Mouse (Mus musculus): Measurements from ENCODE around the gene Zmpste24. TPM values are rescaled to one million over a fixed set of nuclear protein-coding genes. Genes with fewer than 3 reads are reported as not detected.
"Not testable (repeated sequence)": the region's sequence is repeated elsewhere in the genome, so short reads cannot be mapped to it uniquely, and the experiment has no call there.

The Zmpste24 gene
- total and polyA plus RNA-seq, 2 experiments, result 25.7 to 41.0 TPM

DNA sequence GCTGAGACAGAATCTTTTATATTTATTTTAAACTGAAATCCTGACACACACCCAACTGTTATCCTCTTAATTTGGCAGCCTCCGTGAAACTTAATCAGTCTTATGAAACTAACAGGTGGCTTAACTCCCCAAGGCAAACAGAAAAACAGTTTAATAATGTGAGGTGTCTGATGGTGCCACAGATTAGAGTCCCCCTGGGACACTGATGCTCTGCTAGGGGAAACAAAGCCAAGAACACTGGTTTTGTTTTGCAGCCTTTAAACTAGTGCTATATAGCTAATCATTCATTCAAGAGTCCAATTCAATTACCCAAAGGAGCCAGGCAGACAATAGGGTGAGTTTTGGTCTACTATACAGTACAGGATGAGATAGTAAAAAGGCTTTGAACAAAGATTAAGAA is 17.6 kb downstream of the Zmpste24 start:
- no peak for DNase-seq (ENCODE audit: extremely low read depth, low read depth, low spot score)
- H3K27ac ChIP-seq (replicated peaks; ENCODE audit: insufficient read depth, low read depth, low read length), result no peak overlapping the region
- no peak for TF ChIP-seq CTCF (IDR thresholded peaks at IDR 0.05; ENCODE audit: low read depth, low read length)
- no peak for TF ChIP-seq POLR2A (IDR thresholded peaks at IDR 0.05; ENCODE audit: extremely low read depth, insufficient read depth, low read length)
- H3K4me1 ChIP-seq (ENCODE audit: control insufficient read depth, insufficient read depth, low read length), result peaks cover 1% of the 10 kb centered on the region
- no peak overlapping the region for H3K4me3 ChIP-seq (ENCODE audit: insufficient read depth, low read depth, low read length)
- whole genome bisulfite sequencing, result 73% methylated on average over 1 of the region's 1 CpGs
- H3K79me2 ChIP-seq (ENCODE audit: control insufficient read depth, insufficient read depth, low read length), result no peaks in the 10 kb centered on the region
- peaks cover 30% of the 10 kb centered on the region for H3K36me3 ChIP-seq (ENCODE audit: control insufficient read depth, insufficient read depth, low read length)
- H3K27me3 ChIP-seq (ENCODE audit: control insufficient read depth, insufficient read depth, low read length), result no peaks in the 10 kb centered on the region
- H3K9ac ChIP-seq (ENCODE audit: low read depth, low read length), result no peak overlapping the region

DNA sequence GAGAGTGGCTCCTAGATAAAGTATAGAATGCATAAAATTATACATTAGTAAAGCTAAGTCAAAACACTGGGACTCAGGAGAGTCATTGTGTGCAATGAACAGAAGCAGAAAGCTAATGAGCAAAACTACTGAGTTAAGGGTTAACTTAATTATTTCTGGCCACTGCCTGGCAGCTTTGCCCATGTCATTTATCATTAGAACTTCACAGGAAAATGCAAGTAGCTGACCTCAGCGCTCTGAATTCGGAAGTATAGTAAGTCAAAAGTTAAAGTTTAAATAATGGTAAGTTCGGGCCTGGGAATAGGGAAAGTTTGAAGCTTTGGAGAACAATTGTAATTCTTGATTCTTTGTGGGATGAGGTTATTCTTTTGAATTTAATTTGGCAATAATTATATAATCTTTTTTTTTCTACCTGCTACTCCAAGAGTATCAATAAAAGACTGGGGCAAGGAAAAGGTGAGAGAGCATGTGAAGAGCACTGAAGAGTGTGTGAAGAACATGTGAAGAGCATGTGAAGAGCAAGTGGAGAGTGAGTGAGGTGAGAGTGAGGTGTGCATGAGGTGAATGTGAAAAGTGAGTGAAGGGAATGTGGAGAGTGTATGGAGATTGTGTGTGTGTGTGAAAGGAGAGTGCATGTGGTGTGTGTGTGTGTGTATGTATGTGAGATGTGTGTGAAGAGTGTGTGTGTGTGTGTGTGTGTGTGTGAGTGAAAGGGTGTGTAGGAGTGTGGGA is 20.0 kb downstream of the Zmpste24 start:
- no peak overlapping the region for H3K9ac ChIP-seq (ENCODE audit: low read depth, low read length)
- WGBS, result 41% methylated on average over 3 of the region's 3 CpGs
- no peak overlapping the region for H3K4me3 ChIP-seq (ENCODE audit: insufficient read depth, low read depth, low read length)
- no peak for TF ChIP-seq CTCF (IDR thresholded peaks at IDR 0.05; ENCODE audit: low read depth, low read length)
- TF ChIP-seq POLR2A (IDR thresholded peaks at IDR 0.05; ENCODE audit: extremely low read depth, insufficient read depth, low read length), result no peak
- peaks cover 1% of the 10 kb centered on the region for H3K4me1 ChIP-seq (ENCODE audit: control insufficient read depth, insufficient read depth, low read length)
- H3K79me2 ChIP-seq (ENCODE audit: control insufficient read depth, insufficient read depth, low read length), result no peaks in the 10 kb centered on the region
- H3K36me3 ChIP-seq (ENCODE audit: control insufficient read depth, insufficient read depth, low read length), result peaks cover 33% of the 10 kb centered on the region
- no peak overlapping the region for H3K27ac ChIP-seq (replicated peaks; ENCODE audit: insufficient read depth, low read depth, low read length)
- H3K27me3 ChIP-seq (ENCODE audit: control insufficient read depth, insufficient read depth, low read length), result no peaks in the 10 kb centered on the region
- peak; percentile 35 for DNase-seq (ENCODE audit: extremely low read depth, low read depth, low spot score)

DNA sequence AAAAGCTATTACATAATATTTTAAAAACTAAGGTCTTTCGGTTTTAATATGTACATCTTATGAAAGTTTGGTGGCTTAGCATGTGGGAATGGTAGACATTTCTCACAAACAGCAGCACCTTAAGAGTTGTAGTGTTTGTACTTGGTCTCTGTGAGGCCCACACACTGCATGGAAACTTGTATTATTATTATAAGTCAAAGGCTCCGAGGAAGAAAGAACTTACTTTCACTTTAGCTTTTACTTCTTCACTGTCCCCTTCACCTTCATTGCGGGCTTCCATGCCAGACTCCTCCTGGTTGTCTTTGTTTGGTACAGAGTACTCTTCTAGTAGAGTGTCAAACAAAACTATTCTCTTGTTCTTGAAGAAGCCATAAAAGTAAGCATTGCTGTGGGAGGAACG is 23.8 kb downstream of the Zmpste24 start:
- H3K27ac ChIP-seq (replicated peaks; ENCODE audit: insufficient read depth, low read depth, low read length), result no peak overlapping the region
- H3K79me2 ChIP-seq (ENCODE audit: control insufficient read depth, insufficient read depth, low read length), result no peaks in the 10 kb centered on the region
- DNase-seq (ENCODE audit: extremely low read depth, low read depth, low spot score), result no peak
- peaks cover 1% of the 10 kb centered on the region for H3K4me1 ChIP-seq (ENCODE audit: control insufficient read depth, insufficient read depth, low read length)
- no peak overlapping the region for H3K4me3 ChIP-seq (ENCODE audit: insufficient read depth, low read depth, low read length)
- no peak overlapping the region for H3K9ac ChIP-seq (ENCODE audit: low read depth, low read length)
- H3K27me3 ChIP-seq (ENCODE audit: control insufficient read depth, insufficient read depth, low read length), result no peaks in the 10 kb centered on the region
- TF ChIP-seq POLR2A (IDR thresholded peaks at IDR 0.05; ENCODE audit: extremely low read depth, insufficient read depth, low read length) (no peak), CTCF (IDR thresholded peaks at IDR 0.05; ENCODE audit: low read depth, low read length) (no peak)
- WGBS, result 90% methylated on average over 4 of the region's 4 CpGs
- peaks cover 20% of the 10 kb centered on the region for H3K36me3 ChIP-seq (ENCODE audit: control insufficient read depth, insufficient read depth, low read length)

DNA sequence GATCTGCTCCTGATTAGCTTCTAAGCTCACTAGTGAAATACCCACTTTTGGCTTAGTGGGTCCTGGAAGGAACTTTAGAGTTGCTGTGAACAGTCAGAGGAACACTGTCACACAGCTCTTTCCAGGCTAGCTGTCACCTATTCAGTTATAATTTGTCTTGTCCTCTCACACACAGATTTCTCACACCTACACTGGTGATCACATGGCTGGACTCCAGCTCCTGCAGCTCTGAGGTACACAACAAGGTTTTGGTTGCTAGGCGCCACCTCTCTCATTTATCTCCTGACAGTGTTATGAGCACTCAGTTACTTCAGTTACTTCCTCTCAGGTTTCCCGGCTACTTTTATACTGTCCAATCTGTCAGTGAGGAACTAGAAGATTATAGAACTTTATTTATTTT is 32.7 kb downstream of the Zmpste24 start:
- Histone ChIP-seq H3K4me1 (ENCODE audit: control insufficient read depth, insufficient read depth, low read length) (no peaks in the 10 kb centered on the region), H3K79me2 (ENCODE audit: control insufficient read depth, insufficient read depth, low read length) (no peaks in the 10 kb centered on the region), H3K27me3 (ENCODE audit: control insufficient read depth, insufficient read depth, low read length) (no peaks in the 10 kb centered on the region), H3K36me3 (ENCODE audit: control insufficient read depth, insufficient read depth, low read length) (peaks cover 26% of the 10 kb centered on the region), H3K9ac (ENCODE audit: low read depth, low read length) (no peak overlapping the region), H3K4me3 (ENCODE audit: insufficient read depth, low read depth, low read length) (no peak overlapping the region), H3K27ac (replicated peaks; ENCODE audit: insufficient read depth, low read depth, low read length) (no peak overlapping the region)
- no peak for DNase-seq (ENCODE audit: extremely low read depth, low read depth, low spot score)
- WGBS, result 71% methylated on average over 2 of the region's 2 CpGs
- no peak for TF ChIP-seq CTCF (IDR thresholded peaks at IDR 0.05; ENCODE audit: low read depth, low read length)
- no peak for TF ChIP-seq POLR2A (IDR thresholded peaks at IDR 0.05; ENCODE audit: extremely low read depth, insufficient read depth, low read length)

DNA sequence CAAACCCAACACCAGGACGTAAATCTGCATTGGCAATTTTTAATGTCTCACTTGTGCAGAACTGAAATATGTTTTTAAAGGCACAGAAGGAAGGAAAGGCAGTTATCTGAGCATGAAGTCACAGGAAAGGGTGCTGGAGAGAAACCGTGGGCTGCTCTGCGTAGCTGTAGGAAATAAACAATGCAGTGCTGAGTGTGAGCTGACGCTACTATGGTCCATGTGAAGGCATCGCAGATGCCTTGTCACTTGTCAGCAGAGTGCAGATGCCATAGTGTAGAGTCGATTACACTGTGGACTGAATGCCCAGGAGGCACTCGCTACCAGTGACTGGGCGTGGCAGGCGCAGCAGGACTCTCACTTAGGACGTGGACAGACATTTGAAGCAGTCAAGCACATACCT is 38.8 kb downstream of the Zmpste24 start:
- not testable (repeated sequence) for H3K27ac ChIP-seq (replicated peaks; ENCODE audit: insufficient read depth, low read depth, low read length); H3K4me3 ChIP-seq (ENCODE audit: insufficient read depth, low read depth, low read length); H3K4me1 ChIP-seq (ENCODE audit: control insufficient read depth, insufficient read depth, low read length); H3K36me3 ChIP-seq (ENCODE audit: control insufficient read depth, insufficient read depth, low read length); H3K27me3 ChIP-seq (ENCODE audit: control insufficient read depth, insufficient read depth, low read length); H3K79me2 ChIP-seq (ENCODE audit: control insufficient read depth, insufficient read depth, low read length); DNase-seq (ENCODE audit: extremely low read depth, low read depth, low spot score); H3K9ac ChIP-seq (ENCODE audit: low read depth, low read length)
- WGBS, result 84% methylated on average over 10 of the region's 10 CpGs

DNA sequence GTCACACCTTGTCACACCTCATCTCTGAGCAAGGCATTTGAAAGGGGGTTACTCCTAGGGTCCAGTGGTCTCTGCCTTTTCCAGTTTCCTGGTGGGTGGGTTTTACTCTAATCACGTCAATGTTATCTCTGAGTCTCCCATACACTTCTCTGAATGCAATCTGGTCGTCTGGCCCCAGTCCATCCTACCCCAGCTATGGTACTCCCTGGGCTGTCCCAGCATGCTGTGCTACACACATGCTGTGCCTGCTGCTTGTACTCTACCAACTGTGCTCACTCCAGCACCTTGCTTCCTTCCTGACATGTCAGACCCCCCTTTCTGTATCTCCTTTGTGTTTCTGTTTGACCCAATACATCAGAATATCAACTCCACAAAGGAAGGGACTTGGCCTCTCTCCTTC is 41.0 kb downstream of the Zmpste24 start:
- Histone ChIP-seq H3K4me1 (ENCODE audit: control insufficient read depth, insufficient read depth, low read length) (no peaks in the 10 kb centered on the region), H3K27ac (replicated peaks; ENCODE audit: insufficient read depth, low read depth, low read length) (no peak overlapping the region), H3K4me3 (ENCODE audit: insufficient read depth, low read depth, low read length) (no peak overlapping the region), H3K9ac (ENCODE audit: low read depth, low read length) (no peak overlapping the region), H3K27me3 (ENCODE audit: control insufficient read depth, insufficient read depth, low read length) (peaks cover 5% of the 10 kb centered on the region; the same call in 1 of the 2 replicates), H3K79me2 (ENCODE audit: control insufficient read depth, insufficient read depth, low read length) (no peaks in the 10 kb centered on the region), H3K36me3 (ENCODE audit: control insufficient read depth, insufficient read depth, low read length) (peaks cover 7% of the 10 kb centered on the region)
- TF ChIP-seq POLR2A (IDR thresholded peaks at IDR 0.05; ENCODE audit: extremely low read depth, insufficient read depth, low read length) (no peak), CTCF (IDR thresholded peaks at IDR 0.05; ENCODE audit: low read depth, low read length) (no peak)
- WGBS, result 59% methylated on average over 2 of the region's 2 CpGs
- DNase-seq (ENCODE audit: extremely low read depth, low read depth, low spot score), result no peak
